Mouse (Mus musculus): ENCODE data around the gene Stt3b.

DNA sequence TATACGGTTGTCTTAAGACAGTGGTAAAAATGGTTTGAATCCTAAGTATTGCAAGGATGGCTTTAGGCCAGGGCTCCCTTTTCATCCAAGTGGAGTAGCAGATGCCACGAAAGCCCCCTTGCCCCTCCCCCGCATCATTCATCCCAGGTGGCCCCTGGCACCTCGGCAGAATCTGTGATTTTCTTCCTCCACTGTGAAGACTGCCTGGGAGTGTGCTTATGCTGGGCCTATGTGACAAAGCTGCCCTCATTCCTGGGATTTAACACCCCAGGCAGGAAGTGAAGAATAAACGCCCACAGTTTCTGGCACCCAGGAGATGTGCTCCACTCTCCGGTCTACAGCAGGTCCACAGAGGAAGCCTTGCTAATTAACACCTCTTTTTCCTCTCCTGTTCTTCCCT is 28.6 kb upstream of the Stt3b start:
- TF ChIP-seq TAL1 (IDR thresholded peaks at IDR 0.05; ENCODE audit: low read length) (no peak), GATA1 (IDR thresholded peaks at IDR 0.05; ENCODE audit: low read length) (no peak)

Measured in erythroblast, embryonic 14.5 days (primary cell).